Mouse (Mus musculus) cortical plate, adult 2 months (tissue): ENCODE data around the gene Wipf1.

ENCODE experiments used
- CTCF ChIP-seq: fragments of 200-500 bp; IDR thresholded peaks from 2 replicates; pipeline ENCODE4 v1.5.1; 2011; ENCODE audit warnings: mild to moderate bottlenecking, control low read depth, low read length; ENCODE audit not compliant: insufficient read depth; ENCODE audit errors: extremely low read depth
- POLR2A ChIP-seq: fragments of 200-500 bp; IDR thresholded peaks from 2 replicates; pipeline ENCODE4 v1.6.1; 2011; ENCODE audit warnings: mild to moderate bottlenecking, low read length, control low read depth; ENCODE audit not compliant: insufficient read depth; ENCODE audit errors: extremely low read depth

DNA sequence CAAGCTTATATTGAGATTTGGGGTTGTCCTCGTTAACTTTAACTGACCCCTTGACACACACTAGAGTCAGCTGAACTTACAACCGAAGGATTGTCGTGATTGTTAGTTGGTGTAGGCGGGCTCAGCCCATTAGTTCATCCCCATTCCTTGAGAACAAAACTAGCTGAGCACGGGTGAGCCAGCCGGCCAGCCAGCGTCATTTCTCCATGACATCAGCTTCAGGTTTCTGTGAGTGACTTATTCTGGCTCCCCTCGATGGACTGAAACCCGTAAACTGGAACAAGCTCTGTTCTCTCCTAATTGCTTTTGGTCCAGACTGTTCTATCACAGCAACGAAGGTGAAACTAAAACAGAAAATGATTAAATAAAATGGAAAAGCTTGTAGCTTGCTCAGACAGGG, 5.2 kb upstream of the Wipf1 start:
- TF ChIP-seq POLR2A, result no peak
- no peak for TF ChIP-seq CTCF
